Mouse (Mus musculus): ENCODE data around the gene Zbtb9. TPM values are rescaled to one million over a fixed set of nuclear protein-coding genes. Genes with fewer than 3 reads are reported as not detected.
A peak's percentile ranks its signal among the peaks of the same experiment; 100 is the strongest.

The Zbtb9 gene
- polyA plus RNA-seq, 1 experiment from 2014 or later, result 10.8 TPM

GRCm38 (mm10) chr17:27036465-27036864, 63.5 kb downstream of the Zbtb9 start:
- 79% methylated on average over 7 of the region's 7 CpGs for WGBS
- ATAC-seq (ENCODE audit: low read depth), result no peak
- no peak overlapping the region for H3K4me3 ChIP-seq (ENCODE audit: low read depth, low read length)
- H3K4me2 ChIP-seq (ENCODE audit: low read depth, low read length), result no peak overlapping the region
- no peaks in the 10 kb centered on the region for H3K27me3 ChIP-seq (ENCODE audit: control insufficient read depth, insufficient read depth, low read length)
- no peaks in the 10 kb centered on the region for H3K9me3 ChIP-seq (ENCODE audit: control insufficient read depth, low read length)
- no peaks in the 10 kb centered on the region for H3K36me3 ChIP-seq (ENCODE audit: control insufficient read depth, insufficient read depth, low read length)
- H3K4me1 ChIP-seq (ENCODE audit: control insufficient read depth, insufficient read depth, low read length), result 0 out of 2 replicates have a peak, but pooled peaks cover 7% of the 10 kb centered on the region
- H3K27ac ChIP-seq (ENCODE audit: low read depth, low read length), result no peak overlapping the region
- H3K9ac ChIP-seq (replicated peaks; ENCODE audit: low read depth, low read length), result no peak overlapping the region

GRCm38 (mm10) chr17:27038335-27039050, 65.5 kb downstream of the Zbtb9 start:
- no peak for ATAC-seq (ENCODE audit: low read depth)

GRCm38 (mm10) chr17:27039432-27040102, 66.6 kb downstream of the Zbtb9 start:
- Histone ChIP-seq H3K4me2 (ENCODE audit: low read depth, low read length) (no peak overlapping the region), H3K4me3 (ENCODE audit: low read depth, low read length) (no peak overlapping the region), H3K27me3 (ENCODE audit: control insufficient read depth, insufficient read depth, low read length) (no peaks in the 10 kb centered on the region), H3K36me3 (ENCODE audit: control insufficient read depth, insufficient read depth, low read length) (no peaks in the 10 kb centered on the region), H3K27ac (ENCODE audit: low read depth, low read length) (no peak overlapping the region), H3K9ac (replicated peaks; ENCODE audit: low read depth, low read length) (no peak overlapping the region), H3K4me1 (ENCODE audit: control insufficient read depth, insufficient read depth, low read length) (0 out of 2 replicates have a peak, but pooled peaks cover 7% of the 10 kb centered on the region), H3K9me3 (ENCODE audit: control insufficient read depth, low read length) (no peaks in the 10 kb centered on the region)
- WGBS, result 69% methylated on average over 10 of the region's 10 CpGs
- no peak for ATAC-seq (ENCODE audit: low read depth)

More at GRCm38 (mm10) chr17:27038335-27039050, 65.5 kb downstream of the Zbtb9 start:
- Histone ChIP-seq H3K4me2 (ENCODE audit: low read depth, low read length) (no peak overlapping the region), H3K4me1 (ENCODE audit: control insufficient read depth, insufficient read depth, low read length) (0 out of 2 replicates have a peak, but pooled peaks cover 7% of the 10 kb centered on the region), H3K9ac (replicated peaks; ENCODE audit: low read depth, low read length) (no peak overlapping the region), H3K27me3 (ENCODE audit: control insufficient read depth, insufficient read depth, low read length) (no peaks in the 10 kb centered on the region), H3K4me3 (ENCODE audit: low read depth, low read length) (no peak overlapping the region), H3K36me3 (ENCODE audit: control insufficient read depth, insufficient read depth, low read length) (no peaks in the 10 kb centered on the region), H3K27ac (ENCODE audit: low read depth, low read length) (no peak overlapping the region), H3K9me3 (ENCODE audit: control insufficient read depth, low read length) (no peaks in the 10 kb centered on the region)
- WGBS, result 52% methylated on average over 17 of the region's 18 CpGs

- H3K9ac ChIP-seq (replicated peaks; ENCODE audit: low read depth, low read length), result 0 out of 2 replicates have a peak overlapping the region, but pooled peaks have one; percentile 21
- H3K4me3 ChIP-seq (ENCODE audit: low read depth, low read length), result no peak overlapping the region
- 0 out of 2 replicates have a peak, but pooled peaks cover 7% of the 10 kb centered on the region for H3K4me1 ChIP-seq (ENCODE audit: control insufficient read depth, insufficient read depth, low read length)
- H3K27me3 ChIP-seq (ENCODE audit: control insufficient read depth, insufficient read depth, low read length), result no peaks in the 10 kb centered on the region
- ATAC-seq (ENCODE audit: low read depth), result peak; percentile 39; the same call in 1 of the 2 replicates
- peak overlapping the region; percentile 34; the same call in 1 of the 2 replicates for H3K27ac ChIP-seq (ENCODE audit: low read depth, low read length)
- peak overlapping the region; percentile 14; the same call in 1 of the 2 replicates for H3K4me2 ChIP-seq (ENCODE audit: low read depth, low read length)
- H3K36me3 ChIP-seq (ENCODE audit: control insufficient read depth, insufficient read depth, low read length), result no peaks in the 10 kb centered on the region
- no peaks in the 10 kb centered on the region for H3K9me3 ChIP-seq (ENCODE audit: control insufficient read depth, low read length)
- 20% methylated on average over 20 of the region's 20 CpGs for whole genome bisulfite sequencing
Observed at GRCm38 (mm10) chr17:27040304-27041045, 67.5 kb downstream of the Zbtb9 start.

- no peak overlapping the region for H3K4me3 ChIP-seq (ENCODE audit: low read depth, low read length)
- WGBS, result 51% methylated on average over 10 of the region's 13 CpGs
- 0 out of 2 replicates have a peak, but pooled peaks cover 7% of the 10 kb centered on the region for H3K4me1 ChIP-seq (ENCODE audit: control insufficient read depth, insufficient read depth, low read length)
- H3K27me3 ChIP-seq (ENCODE audit: control insufficient read depth, insufficient read depth, low read length), result no peaks in the 10 kb centered on the region
- H3K4me2 ChIP-seq (ENCODE audit: low read depth, low read length), result no peak overlapping the region
- no peaks in the 10 kb centered on the region for H3K36me3 ChIP-seq (ENCODE audit: control insufficient read depth, insufficient read depth, low read length)
- H3K9ac ChIP-seq (replicated peaks; ENCODE audit: low read depth, low read length), result no peak overlapping the region
- H3K27ac ChIP-seq (ENCODE audit: low read depth, low read length), result no peak overlapping the region
- no peak for ATAC-seq (ENCODE audit: low read depth)
- H3K9me3 ChIP-seq (ENCODE audit: control insufficient read depth, low read length), result no peaks in the 10 kb centered on the region
Observed at GRCm38 (mm10) chr17:27041046-27041786, 68.2 kb downstream of the Zbtb9 start.

- H3K4me1 ChIP-seq (ENCODE audit: control insufficient read depth, insufficient read depth, low read length), result 0 out of 2 replicates have a peak, but pooled peaks cover 7% of the 10 kb centered on the region
- no peaks in the 10 kb centered on the region for H3K9me3 ChIP-seq (ENCODE audit: control insufficient read depth, low read length)
- WGBS, result 89% methylated on average over 2 of the region's 2 CpGs
- H3K9ac ChIP-seq (replicated peaks; ENCODE audit: low read depth, low read length), result no peak overlapping the region
- no peak for ATAC-seq (ENCODE audit: low read depth)
- H3K27me3 ChIP-seq (ENCODE audit: control insufficient read depth, insufficient read depth, low read length), result no peaks in the 10 kb centered on the region
- H3K4me3 ChIP-seq (ENCODE audit: low read depth, low read length), result no peak overlapping the region
- H3K36me3 ChIP-seq (ENCODE audit: control insufficient read depth, insufficient read depth, low read length), result no peaks in the 10 kb centered on the region
- H3K27ac ChIP-seq (ENCODE audit: low read depth, low read length), result no peak overlapping the region
- no peak overlapping the region for H3K4me2 ChIP-seq (ENCODE audit: low read depth, low read length)
Observed at GRCm38 (mm10) chr17:27041787-27042055, 68.8 kb downstream of the Zbtb9 start.

- H3K4me1 ChIP-seq (ENCODE audit: control insufficient read depth, insufficient read depth, low read length), result 0 out of 2 replicates have a peak, but pooled peaks cover 7% of the 10 kb centered on the region
- no peaks in the 10 kb centered on the region for H3K36me3 ChIP-seq (ENCODE audit: control insufficient read depth, insufficient read depth, low read length)
- no peaks in the 10 kb centered on the region for H3K27me3 ChIP-seq (ENCODE audit: control insufficient read depth, insufficient read depth, low read length)
- WGBS, result 72% methylated on average over 6 of the region's 6 CpGs
- H3K4me3 ChIP-seq (ENCODE audit: low read depth, low read length), result no peak overlapping the region
- no peak overlapping the region for H3K9ac ChIP-seq (replicated peaks; ENCODE audit: low read depth, low read length)
- no peak for ATAC-seq (ENCODE audit: low read depth)
- no peak overlapping the region for H3K4me2 ChIP-seq (ENCODE audit: low read depth, low read length)
- no peaks in the 10 kb centered on the region for H3K9me3 ChIP-seq (ENCODE audit: control insufficient read depth, low read length)
- no peak overlapping the region for H3K27ac ChIP-seq (ENCODE audit: low read depth, low read length)
Observed at GRCm38 (mm10) chr17:27042840-27043239, 69.9 kb downstream of the Zbtb9 start.

- Histone ChIP-seq H3K9ac (replicated peaks; ENCODE audit: low read depth, low read length) (no peak overlapping the region), H3K9me3 (ENCODE audit: control insufficient read depth, low read length) (no peaks in the 10 kb centered on the region), H3K4me2 (ENCODE audit: low read depth, low read length) (no peak overlapping the region), H3K36me3 (ENCODE audit: control insufficient read depth, insufficient read depth, low read length) (no peaks in the 10 kb centered on the region), H3K4me3 (ENCODE audit: low read depth, low read length) (no peak overlapping the region), H3K27ac (ENCODE audit: low read depth, low read length) (no peak overlapping the region), H3K4me1 (ENCODE audit: control insufficient read depth, insufficient read depth, low read length) (0 out of 2 replicates have a peak, but pooled peaks cover 4% of the 10 kb centered on the region), H3K27me3 (ENCODE audit: control insufficient read depth, insufficient read depth, low read length) (no peaks in the 10 kb centered on the region)
- 90% methylated on average over 6 of the region's 6 CpGs for WGBS
- no peak for ATAC-seq (ENCODE audit: low read depth)
Observed at GRCm38 (mm10) chr17:27045164-27045563, 72.2 kb downstream of the Zbtb9 start.
